Mouse (Mus musculus) left cerebral cortex, adult 6 months (tissue): ENCODE results near the gene Zswim4. TPM values are rescaled to one million over a fixed set of nuclear protein-coding genes. Genes with fewer than 3 reads are reported as not detected.

Experiments used
- long read RNA-seq, 2 experiments: library from polyadenylated mRNA; unstranded; transcript quantifications; one replicate each; pipeline ENCODE4 v2.0.0; 2019 to 2020
- polyA plus RNA-seq: library from polyadenylated mRNA; unstranded; fragments of <200 nt; fragmentation: Nextera tagmentation; gene quantifications from 2 replicates; pipeline ENCODE4 v1.2.3, GENCODE M21; 2021

The Zswim4 gene
- 1.5 and 3.3 TPM in 2 replicates for polyA plus RNA-seq
- long read RNA-seq, experiment 1, partial matches to known transcripts = 7 of 10 reads
- long read RNA-seq, experiment 1, other reads (novel, unspliced or antisense) = 3 of 10 reads
- long read RNA-seq, experiment 2, partial matches to known transcripts = 0 of 2 reads
- long read RNA-seq, experiment 2, other reads (novel, unspliced or antisense) = 2 of 2 reads

DNA sequence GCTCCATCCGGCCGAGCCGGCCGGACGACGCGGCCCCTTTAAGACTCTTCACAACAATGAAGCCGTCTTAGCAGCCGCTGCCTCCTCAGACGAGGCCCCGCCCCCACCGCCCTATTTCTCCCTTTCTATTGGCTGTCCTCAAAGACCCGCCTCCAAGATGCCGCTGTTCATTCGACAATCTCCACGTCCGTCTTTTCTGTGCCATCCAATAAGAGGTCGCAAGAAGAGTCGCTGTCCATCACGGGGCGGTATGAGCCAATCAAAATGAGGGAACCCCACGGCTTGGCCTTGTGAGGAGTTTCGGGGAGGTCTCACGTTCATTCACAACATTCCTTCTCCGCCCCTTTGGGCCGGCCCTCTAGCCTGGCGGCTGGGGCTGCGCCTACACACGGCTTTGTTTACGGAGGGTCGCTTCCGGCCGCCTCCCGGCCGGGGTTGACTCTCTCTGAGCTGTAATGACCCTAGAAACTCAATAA lies at the start of gene Zswim4:
Gene Zswim4 (minus strand): TSS at position 58 of the 476 bp plus-strand sequence.

DNA sequence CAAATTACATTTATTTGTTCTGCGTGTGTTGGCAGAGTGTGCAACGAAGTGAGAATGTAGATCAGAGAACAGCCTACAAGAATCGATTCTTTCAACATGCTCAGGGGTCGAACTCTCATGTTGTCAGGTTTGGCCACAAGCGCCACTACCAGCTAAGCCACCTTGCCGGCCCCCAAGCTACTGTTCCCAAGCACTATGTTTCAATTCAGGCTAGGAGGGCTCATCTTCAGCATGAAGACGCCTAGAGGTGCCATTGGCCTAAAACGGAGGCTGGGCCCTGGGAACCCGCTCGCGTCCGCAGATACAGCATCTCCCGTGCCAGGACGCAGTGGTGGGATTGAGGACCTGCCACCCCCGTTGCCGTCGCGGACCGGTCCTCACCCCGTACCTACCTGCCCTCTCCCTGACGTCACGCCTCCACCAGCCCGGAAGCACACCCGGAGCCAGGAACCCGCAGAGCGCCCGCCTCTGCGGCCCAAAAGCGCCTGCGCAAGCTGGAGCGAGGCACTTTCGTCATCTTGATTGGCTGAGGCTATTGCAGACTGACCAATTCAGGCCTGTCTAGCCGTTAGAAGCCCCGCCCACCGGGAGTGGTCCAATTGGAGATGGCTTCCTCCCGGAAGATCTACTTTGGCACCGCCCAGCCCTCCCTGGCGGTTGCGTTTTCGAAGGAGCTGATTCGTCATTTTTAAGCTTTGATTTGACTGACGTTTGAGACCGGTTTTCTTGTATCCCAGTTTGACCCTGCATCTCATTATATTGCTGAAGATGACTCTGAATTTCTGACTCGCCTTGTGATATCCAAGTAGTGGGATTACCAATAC lies 33.3 kb upstream of the Zswim4 start, which contains the start of gene Ccdc130:
Gene Ccdc130 (minus strand): TSS at position 431 of the 824 bp plus-strand sequence.

DNA sequence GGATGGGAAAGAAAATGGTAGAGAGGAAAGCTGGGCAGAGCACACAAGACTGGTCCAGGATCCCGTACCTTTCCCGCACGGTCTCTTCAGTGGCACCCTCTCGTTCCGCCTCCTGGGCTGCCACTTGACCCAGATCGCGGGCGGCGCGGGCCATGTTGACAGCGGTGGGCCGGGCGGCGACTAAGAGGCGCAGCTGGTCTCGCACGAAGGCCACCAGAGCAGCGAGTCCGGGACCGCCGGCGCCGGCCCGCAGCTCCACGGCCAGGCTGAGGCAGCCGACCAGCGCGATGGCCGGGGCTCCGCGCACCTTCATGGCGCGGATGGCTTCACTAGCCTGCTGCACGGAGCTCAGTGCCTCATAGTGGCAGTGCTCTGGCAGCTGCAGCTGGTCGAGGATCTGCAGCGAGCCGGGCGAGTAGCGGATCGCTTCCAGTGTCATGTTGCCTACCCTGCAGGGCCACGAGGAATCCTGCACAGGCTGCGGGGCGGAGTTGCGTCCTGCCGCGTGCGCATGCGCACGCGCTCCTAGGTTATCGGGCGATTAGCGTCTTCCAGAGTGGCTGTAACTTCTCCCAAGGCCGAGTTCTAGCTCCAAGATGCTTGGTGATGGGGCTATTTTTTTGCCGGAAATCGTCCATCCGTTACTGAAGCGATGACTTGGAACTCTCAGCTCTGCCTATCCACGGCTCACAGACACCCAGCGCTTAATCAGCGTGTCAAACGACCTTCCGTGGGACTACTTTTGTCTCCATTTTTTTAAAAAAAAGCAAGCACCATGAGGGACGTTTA lies 20.2 kb upstream of the Zswim4 start, which contains the start of gene Mri1:
Gene Mri1 (minus strand): TSS at position 505 of the 789 bp plus-strand sequence.

DNA sequence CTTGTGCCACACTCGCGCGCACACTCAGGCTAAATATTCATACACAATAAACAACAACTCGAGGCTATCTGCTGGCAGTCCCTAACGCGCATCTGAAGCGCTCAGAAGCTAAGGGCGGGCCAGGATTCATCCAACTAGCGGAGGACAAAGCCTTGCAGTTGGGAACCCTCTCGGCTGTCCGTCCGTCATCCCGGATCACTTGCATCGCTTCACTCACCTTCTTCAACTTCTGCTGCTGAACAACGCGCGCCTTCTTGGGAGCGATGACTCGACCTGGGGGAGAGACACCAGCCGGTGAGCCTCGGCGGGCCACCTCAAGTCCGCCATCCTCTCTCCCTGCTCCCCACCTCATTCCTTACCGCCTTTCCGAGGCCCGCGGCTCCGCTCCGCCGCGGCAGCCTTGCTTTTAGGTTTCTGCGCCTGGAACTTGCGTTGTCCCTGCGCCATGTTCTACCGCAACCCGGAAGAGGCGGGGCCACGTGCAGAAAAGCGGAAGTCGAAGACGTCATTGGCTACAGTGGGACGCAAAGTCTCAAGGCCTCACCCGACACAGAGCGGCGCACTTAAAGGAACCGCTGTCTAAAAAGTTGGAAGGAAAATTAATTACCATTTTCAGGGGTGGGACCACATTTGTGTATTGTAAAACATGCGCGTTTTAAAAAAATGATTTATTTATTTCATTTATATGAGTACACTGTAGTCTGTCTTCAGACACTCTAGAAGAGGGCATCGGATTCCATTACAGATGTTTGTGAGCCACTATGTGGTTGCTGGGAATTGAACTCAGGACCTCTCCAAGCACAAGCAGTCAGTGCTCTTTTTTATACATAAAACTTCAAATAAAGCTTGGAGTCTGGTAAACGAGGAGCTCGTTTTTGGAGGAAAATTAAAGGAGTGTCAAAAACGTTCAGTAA lies 12.7 kb upstream of the Zswim4 start, which contains the start of gene D8Ertd738e:
Gene D8Ertd738e (minus strand): TSS at position 463 of the 914 bp plus-strand sequence.

DNA sequence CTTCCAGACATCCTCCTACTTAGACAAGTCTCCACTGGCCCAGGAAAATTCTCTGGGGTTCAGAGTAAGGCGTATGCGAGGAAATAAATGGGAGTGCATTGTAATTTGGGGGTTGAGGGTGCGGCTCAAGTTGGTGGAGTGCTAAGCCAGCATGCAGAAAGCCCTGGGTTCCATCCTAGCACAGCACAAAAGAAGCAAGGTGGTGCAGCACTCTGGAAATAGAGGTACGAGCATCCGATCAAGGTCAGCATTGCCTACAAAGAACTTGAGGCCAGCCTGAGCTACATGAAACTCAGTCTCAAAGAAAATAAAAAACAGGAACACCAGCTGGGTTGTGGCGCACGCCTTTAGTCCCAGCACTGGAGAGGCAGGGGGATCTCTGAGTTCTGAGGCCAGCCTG lies 51.7 kb downstream of the Zswim4 start, which contains the start of gene Nanos3:
Gene Nanos3 (minus strand): TSS at position 101 of the 400 bp plus-strand sequence.

Other genes with a start within 250 kb of the Zswim4 start
- 1.3 and 2.9 TPM in 2 replicates for gene Samd1, start 239.4 kb downstream of the Zswim4 start, polyA plus RNA-seq
- gene 1700067K01Rik, start 235.6 kb downstream of the Zswim4 start, polyA plus RNA-seq = 0.38 and 0.40 TPM in 2 replicates
- 2.4 and 2.6 TPM in 2 replicates for gene 2210011C24Rik, start 224.9 kb downstream of the Zswim4 start, polyA plus RNA-seq
- gene Palm3, start 215.6 kb downstream of the Zswim4 start, polyA plus RNA-seq = 0.71 and 1.6 TPM in 2 replicates
- gene Il27ra, start 194.5 kb downstream of the Zswim4 start, polyA plus RNA-seq = 0.15 and 0.23 TPM in 2 replicates
- gene Rln3, start 192.1 kb downstream of the Zswim4 start, polyA plus RNA-seq = not detected in 2 replicates
- gene Gm10643, start 171.9 kb downstream of the Zswim4 start, polyA plus RNA-seq = 0.79 and 1.6 TPM in 2 replicates
- gene Rfx1, start 170.2 kb downstream of the Zswim4 start, polyA plus RNA-seq = 1.5 and 2.0 TPM in 2 replicates
- gene Dcaf15, start 132.3 kb downstream of the Zswim4 start, polyA plus RNA-seq = 2.3 and 2.4 TPM in 2 replicates
- gene Podnl1, start 111.1 kb downstream of the Zswim4 start, polyA plus RNA-seq = 0.06 TPM in 1 of 2 replicates, not detected in the other
- gene Cc2d1a, start 89.1 kb downstream of the Zswim4 start, polyA plus RNA-seq = 9.9 and 10.6 TPM in 2 replicates
- gene 4930432K21Rik, start 89.0 kb downstream of the Zswim4 start, polyA plus RNA-seq = 1.2 and 2.5 TPM in 2 replicates
- 4.0 and 5.1 TPM in 2 replicates for gene Nanos3, start 51.8 kb downstream of the Zswim4 start, polyA plus RNA-seq
- gene D8Ertd738e, start 12.7 kb upstream of the Zswim4 start, polyA plus RNA-seq = 458 and 479 TPM in 2 replicates
- gene Mri1, start 20.3 kb upstream of the Zswim4 start, polyA plus RNA-seq = 8.4 and 14.3 TPM in 2 replicates
- gene Ccdc130, start 33.3 kb upstream of the Zswim4 start, polyA plus RNA-seq = 22.3 TPM in 2 replicates
- gene Cacna1a, start 151.4 kb upstream of the Zswim4 start, polyA plus RNA-seq = 4.9 and 9.3 TPM in 2 replicates